Mouse (Mus musculus) liver, embryonic 18 days (tissue): ENCODE data around the gene Ptges3l. TPM values are rescaled to one million over a fixed set of nuclear protein-coding genes. Genes with fewer than 3 reads are reported as not detected.

Experiments used
- polyA plus RNA-seq: library from polyadenylated mRNA; depleted of rRNA; stranded (reverse); fragments of >200 nt; gene quantifications from 2 replicates; pipeline ENCODE4 v1.2.3, GENCODE M21; 2012; rRNA removed

Ptges3l gene
- polyA plus RNA-seq, result 0.80 and 0.88 TPM in 2 replicates

DNA sequence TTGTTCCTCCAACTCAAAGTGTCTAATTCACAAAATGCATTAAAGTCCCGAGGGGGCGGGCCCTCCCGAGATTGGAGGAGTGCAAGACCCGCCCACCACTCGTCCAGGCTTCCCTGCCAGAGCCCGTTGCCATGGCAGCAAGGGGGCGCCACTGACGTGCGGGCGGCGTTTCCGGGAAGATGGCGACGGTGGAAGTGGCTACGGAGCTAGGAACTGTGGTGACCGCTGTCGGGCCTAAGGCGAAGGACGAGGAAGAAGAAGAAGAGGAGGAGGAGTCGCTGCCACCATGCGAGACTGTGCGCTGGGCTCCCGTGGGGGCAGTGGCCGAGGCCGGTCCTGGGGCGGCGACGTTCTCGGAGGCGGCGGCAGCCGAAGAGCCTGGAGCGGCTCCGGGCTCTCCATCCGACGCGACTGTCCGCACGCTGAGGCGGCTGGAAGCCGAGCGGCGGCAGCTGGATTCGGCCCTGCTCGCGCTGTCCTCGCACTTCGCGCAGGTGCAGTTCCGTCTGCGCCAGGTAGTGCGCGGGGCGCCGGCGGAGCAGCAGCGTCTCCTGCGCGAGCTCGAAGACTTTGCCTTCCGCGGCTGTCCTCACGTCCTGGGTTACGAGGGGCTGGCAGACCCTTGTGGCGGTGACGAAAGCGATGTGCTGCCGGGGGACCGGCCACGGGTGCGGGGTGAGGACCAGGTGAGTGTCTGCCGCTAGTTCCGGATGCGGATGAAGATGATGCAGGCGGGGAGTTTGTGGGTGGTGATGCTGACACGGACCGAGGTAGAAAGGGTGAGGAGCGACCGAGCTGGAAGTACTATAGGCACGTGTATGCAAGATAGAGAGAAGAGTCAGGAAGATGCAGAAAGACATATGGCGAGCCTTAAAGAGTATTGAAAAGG, at the start of gene Ptges3l, which contains the start of gene Rundc1:
Gene Ptges3l (minus strand): TSS at position 409 of the 889 bp plus-strand sequence.
Gene Rundc1 (plus strand): TSS at position 161 of the 889 bp plus-strand sequence.

DNA sequence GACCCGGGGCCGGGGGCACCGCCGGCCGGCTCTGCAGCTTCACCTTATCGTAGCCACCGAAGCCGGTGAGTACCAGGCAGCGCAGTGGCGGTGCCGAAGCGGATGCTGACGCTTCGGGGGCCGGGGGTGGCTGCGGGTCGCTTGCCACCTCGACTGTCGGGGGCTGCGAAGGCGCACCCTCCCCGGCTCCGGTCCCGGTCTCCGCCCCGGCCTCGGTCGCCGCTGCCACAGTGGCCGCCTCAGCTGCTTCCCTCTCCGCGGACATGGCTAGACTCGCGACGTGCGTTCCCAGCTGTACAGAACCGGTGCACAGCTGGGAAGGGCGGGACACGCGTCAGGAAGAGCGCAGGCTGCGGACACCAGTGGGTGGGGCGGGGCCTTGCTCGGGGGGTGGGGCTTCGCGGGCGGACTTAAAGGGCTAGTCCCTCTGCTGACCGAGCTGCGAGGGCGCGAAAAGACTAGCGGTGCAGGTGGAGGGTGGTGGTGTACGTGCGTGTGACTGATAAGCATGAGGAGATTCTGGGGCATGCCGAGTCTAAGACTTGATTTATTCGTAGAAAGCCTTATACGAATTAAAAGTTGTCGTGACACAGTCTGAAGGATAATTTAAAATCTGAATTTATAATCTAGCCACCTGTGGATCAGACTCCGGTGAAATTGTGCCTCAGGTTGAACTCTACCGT, 40.9 kb upstream of the Ptges3l start, which contains the start of gene Vat1:
Gene Vat1 (minus strand): TSS at position 362 of the 683 bp plus-strand sequence.

DNA sequence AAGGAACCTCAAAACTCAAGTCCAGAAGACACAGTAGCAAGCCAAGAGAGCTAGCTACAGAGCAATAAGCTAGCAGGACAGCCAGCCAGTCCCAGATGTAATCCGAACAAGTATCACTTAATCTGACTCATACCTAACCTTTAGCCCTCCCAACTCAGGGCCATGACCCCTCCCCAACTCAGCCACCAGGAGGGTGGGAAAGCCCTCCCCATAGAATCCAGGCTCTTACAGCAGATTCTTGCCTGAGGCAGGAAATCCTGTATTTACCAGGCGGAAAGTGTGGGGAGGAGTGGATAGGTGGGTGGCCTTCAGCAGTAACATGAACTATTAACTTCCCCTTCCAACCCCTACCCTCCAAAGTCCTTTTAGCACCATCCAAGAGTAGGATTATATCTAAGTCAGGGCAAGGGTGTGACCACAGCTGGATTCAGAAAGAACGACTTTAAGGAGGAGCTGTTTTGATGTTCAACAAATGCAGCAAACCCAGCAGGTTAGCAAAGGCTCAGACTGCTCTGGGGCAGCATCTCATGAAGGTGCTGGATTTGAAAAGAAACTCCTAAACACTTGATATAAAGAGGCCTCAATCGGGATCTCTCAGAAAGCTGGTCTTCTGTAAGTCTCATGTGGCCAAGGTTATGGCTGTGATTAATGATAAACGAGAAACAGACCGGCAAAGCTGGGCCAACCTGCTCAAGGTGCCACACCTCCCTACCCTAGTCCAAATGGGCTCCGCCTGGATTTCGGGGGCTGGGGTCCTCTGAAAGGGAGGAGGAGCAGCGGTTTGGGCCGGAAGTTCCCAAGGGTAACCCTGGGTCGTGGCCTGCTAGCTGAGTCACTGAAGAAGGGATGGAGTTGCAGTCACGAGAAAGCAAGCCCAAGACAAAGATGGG, 39.3 kb upstream of the Ptges3l start, which contains the start of gene Rnd2:
Gene Rnd2 (plus strand): TSS at position 789 of the 890 bp plus-strand sequence.

DNA sequence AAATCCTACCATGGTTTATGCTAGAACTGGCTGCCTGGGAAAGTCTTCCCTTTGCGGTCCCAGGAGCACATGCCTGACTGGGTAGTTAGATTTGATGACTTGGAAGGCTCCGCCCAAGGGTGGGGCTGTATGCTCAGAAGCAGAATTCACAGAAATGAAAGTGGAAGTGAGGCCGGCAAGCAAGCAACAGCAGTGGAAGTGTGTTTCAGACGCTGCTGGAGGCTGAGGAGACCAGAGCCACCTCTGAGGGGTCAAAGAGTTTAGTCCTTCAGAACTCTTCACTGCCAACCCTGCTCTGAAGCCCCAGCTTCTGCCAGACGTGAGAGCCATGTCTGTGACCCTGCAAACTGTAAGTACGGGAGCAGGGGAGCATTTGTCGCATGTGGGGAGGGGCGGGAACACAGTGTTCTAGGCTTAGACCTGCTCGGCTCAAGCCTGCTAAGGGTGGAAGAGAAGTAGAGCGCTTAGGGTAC, 23.2 kb upstream of the Ptges3l start, which contains the start of gene Ifi35:
Gene Ifi35 (plus strand): TSS at position 134 of the 473 bp plus-strand sequence.

DNA sequence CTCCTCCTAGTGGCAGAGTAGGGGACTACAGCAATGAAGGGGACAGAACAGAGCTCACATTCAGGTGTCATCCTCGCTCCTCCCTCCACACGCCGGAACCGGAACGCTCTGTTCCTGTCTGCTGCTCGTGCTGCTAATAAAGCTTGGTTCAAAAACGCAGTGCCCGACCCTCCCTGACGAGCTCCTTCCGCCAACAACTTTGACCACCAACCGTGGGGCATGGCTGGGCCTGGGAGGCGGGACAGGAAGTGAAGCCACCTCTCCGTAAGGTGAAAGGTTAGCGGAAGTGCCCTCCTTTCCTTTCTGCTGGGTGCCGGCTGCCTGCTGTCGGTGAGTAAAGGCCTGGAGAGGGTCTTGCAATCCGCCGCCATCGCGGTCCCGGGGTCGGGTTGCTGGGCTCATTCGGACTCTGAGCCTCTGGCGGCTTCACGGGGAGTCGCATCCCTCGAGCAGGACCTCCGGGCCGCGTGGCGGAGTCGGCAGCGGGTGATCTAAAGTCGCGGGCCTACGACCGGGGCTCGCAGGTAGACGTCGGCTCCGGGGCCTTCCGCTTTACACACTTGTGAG, 17.1 kb upstream of the Ptges3l start, which contains the start of gene Rpl27:
Gene Rpl27 (plus strand): TSS at position 172 of the 567 bp plus-strand sequence.

DNA sequence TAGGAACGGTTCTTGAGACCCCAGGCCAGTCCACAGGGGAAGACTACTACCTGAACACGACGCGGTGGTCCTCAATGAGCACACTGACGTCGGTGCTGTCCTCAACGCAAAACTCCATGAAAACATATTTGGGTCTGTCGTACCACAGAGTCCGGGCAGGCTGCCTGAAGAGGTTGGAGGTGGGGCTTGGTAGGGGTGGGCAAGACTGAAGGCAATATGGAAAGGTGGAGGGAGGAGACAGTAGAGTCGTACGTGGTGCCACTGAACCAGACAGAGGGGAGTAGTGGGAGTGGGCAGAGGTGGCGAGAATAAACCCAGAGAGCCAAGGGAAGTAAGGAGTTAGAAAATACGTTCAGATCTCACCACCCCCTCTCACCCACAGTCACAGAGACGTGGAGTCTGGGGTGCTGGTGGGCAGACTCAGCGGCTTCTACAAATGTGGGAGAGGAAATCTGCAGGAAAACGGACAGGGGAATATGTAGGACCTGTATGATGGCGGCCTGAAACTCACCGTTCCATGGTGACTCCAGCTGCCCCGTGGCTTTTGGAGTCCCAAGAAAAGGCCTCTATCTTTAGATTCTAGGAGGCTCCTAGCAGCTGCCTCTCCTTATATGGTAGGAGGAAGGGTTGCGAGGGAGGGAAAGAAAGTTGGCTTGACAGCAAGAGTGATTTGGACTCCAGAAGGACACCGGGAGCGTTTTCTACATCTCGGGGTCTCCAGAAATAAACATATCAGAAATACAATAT, 855 bp downstream of the Ptges3l start, which contains the start of gene Gm27029:
Gene Gm27029 (minus strand): TSS at position 692 of the 747 bp plus-strand sequence.

DNA sequence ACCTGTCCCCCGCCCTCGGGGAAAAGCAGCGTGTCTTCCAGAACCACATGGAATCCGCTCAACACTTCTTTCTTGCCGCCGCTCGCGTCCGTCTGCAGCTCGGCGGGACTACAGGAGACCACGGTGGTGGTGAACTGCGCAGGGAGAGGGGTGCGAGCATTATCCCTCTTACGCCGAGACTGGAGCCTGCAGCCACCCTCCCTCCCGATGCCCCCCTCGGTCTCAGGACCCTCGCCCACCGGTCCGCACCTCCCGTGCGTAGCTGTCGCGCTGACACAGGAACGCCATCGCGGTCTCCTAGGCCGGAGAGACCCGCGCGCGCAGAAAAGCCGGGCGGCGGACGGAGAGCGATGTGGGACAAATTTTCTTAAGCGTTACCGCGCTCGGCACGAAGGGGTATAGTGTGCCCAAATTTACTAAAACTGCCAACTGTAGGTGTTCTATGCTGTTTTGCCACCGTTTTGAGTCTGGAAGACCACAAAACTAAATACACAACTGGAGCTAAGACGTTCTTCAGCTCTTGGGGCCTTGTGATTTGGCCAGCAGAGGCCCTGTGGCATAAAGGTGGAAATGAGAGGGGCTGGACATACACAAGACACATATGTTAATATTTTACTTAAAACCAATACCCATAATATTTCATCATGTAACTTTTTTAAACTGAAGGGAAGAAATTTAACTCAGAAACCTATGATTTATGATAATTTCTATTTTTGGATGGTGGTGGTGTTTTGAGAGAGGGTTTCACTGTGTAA, 7.9 kb downstream of the Ptges3l start, which contains the start of gene Aarsd1:
Gene Aarsd1 (minus strand): TSS at position 515 of the 755 bp plus-strand sequence.

Other genes with a start within 250 kb of the Ptges3l start
- 0.04 and 0.05 TPM in 2 replicates for gene Ccr10, start 249.9 kb downstream of the Ptges3l start, polyA plus RNA-seq
- gene Ezh1, start 198.9 kb downstream of the Ptges3l start, polyA plus RNA-seq, result 9.2 and 11.0 TPM in 2 replicates
- 26.7 and 28.2 TPM in 2 replicates for gene Ramp2, start 179.3 kb downstream of the Ptges3l start, polyA plus RNA-seq
- 33.1 and 34.1 TPM in 2 replicates for gene Vps25, start 171.6 kb downstream of the Ptges3l start, polyA plus RNA-seq
- gene Wnk4, start 164.8 kb downstream of the Ptges3l start, polyA plus RNA-seq, result 1.9 and 2.9 TPM in 2 replicates
- 0.25 and 0.51 TPM in 2 replicates for gene Cntd1, start 146.3 kb downstream of the Ptges3l start, polyA plus RNA-seq
- gene Coa3, start 146.2 kb downstream of the Ptges3l start, polyA plus RNA-seq, result 47.0 and 49.6 TPM in 2 replicates
- gene Becn1, start 123.0 kb downstream of the Ptges3l start, polyA plus RNA-seq, result 49.6 and 53.3 TPM in 2 replicates
- 75.2 and 83.4 TPM in 2 replicates for gene Psme3, start 109.1 kb downstream of the Ptges3l start, polyA plus RNA-seq
- 3.0 and 3.2 TPM in 2 replicates for gene Aoc2, start 100.3 kb downstream of the Ptges3l start, polyA plus RNA-seq
- gene Aoc3, start 94.7 kb downstream of the Ptges3l start, polyA plus RNA-seq, result 0.20 and 0.29 TPM in 2 replicates
- gene G6pc, start 57.8 kb downstream of the Ptges3l start, polyA plus RNA-seq, result 41.2 and 49.0 TPM in 2 replicates
- gene Aarsd1, start 7.7 kb downstream of the Ptges3l start, polyA plus RNA-seq, result 13.5 and 14.0 TPM in 2 replicates
- 0.64 and 0.79 TPM in 2 replicates for gene Gm27029, start 537 bp downstream of the Ptges3l start, polyA plus RNA-seq
- 4.3 and 4.5 TPM in 2 replicates for gene Rundc1, start 248 bp downstream of the Ptges3l start, polyA plus RNA-seq
- 679 and 947 TPM in 2 replicates for gene Rpl27, start 17.0 kb upstream of the Ptges3l start, polyA plus RNA-seq
- 47.2 and 49.9 TPM in 2 replicates for gene Ifi35, start 23.1 kb upstream of the Ptges3l start, polyA plus RNA-seq
- 3.3 and 4.1 TPM in 2 replicates for gene Rnd2, start 39.7 kb upstream of the Ptges3l start, polyA plus RNA-seq
- gene Vat1, start 40.9 kb upstream of the Ptges3l start, polyA plus RNA-seq, result 12.6 and 14.2 TPM in 2 replicates
- 4.0 and 4.2 TPM in 2 replicates for gene Brca1, start 126.6 kb upstream of the Ptges3l start, polyA plus RNA-seq
- 41.3 and 42.4 TPM in 2 replicates for gene Nbr1, start 126.8 kb upstream of the Ptges3l start, polyA plus RNA-seq
- 13.3 and 15.8 TPM in 2 replicates for gene Tmem106a, start 156.9 kb upstream of the Ptges3l start, polyA plus RNA-seq
- not detected in 2 replicates for gene Gm11634, start 173.9 kb upstream of the Ptges3l start, polyA plus RNA-seq
- 5.9 and 7.0 TPM in 2 replicates for gene Rdm1, start 201.9 kb upstream of the Ptges3l start, polyA plus RNA-seq
- gene Arl4d, start 240.2 kb upstream of the Ptges3l start, polyA plus RNA-seq, result 4.7 and 5.2 TPM in 2 replicates